Mouse (Mus musculus) embryonic fibroblast, embryonic 13.5 days (primary cell): ENCODE measurements around the gene Ttc39b.

ENCODE experiments used
- CTCF ChIP-seq: IDR thresholded peaks from 2 replicates; pipeline ENCODE4 v1.5.1; 2011; ENCODE audit warnings: mild to moderate bottlenecking, control low read depth, low read length, moderate library complexity, borderline replicate concordance; ENCODE audit not compliant: insufficient read depth
- POLR2A ChIP-seq: IDR thresholded peaks from 2 replicates; pipeline ENCODE4 v1.6.1; 2011; ENCODE audit warnings: low read depth, mild to moderate bottlenecking, control low read depth, low read length, moderate library complexity

GRCm38 (mm10) chr4:83339393-83339792 is 15.3 kb upstream of the Ttc39b start:
- TF ChIP-seq CTCF: no peak
- TF ChIP-seq POLR2A: no peak
